Mouse (Mus musculus) Muller cell, postnatal 12 days (primary cell): ENCODE results near the gene Olfr1340.

Experiments used
- DNase-seq: peaks from one replicate; pipeline ENCODE4 v3.0.0-alpha.2; 2015; ENCODE audit errors: inconsistent ontology term

The Olfr1340 gene

DNA sequence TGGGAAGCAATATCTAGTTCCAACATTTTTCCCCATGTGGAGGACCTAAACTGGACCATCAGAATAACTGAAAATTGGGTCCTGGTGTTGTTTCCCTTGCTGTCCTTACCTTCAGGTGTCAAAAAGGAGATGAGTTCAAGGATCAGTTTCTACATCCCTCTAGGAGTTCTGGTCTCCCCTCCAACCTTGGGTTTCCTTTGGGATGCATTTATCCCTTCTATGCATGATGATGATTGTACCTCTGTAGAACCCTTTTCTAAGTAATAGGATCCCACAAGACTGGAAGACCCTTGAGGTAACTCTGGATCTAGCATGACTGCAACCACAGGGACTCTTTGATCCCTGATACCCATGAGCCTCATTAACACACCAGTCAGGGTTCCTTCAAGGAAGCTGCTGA is at the start of gene Olfr1340:
Olfr1340 (plus strand) TSS at position 301 of the 400 bp plus-strand sequence.
- DNase-seq: no peak

DNA sequence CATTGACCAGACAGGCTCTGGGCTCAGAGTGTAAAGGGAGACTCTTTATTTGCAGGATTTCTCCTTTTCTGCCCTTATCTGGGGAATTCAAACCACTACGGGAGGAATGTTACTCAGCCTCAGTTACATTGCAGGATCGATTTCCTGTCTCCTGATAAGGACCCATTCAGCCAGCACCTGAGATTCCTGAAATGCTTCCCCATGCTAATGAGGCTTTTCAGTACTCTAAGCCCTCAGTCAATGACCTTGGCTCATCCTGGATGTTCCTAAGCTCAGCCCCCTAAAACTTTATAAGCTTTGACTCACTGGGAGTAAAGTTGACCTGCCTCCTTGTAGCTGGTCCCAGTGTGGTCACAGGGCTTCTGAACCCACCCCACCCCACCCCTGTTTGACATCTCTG is 32.9 kb upstream of the Olfr1340 start:
- no peak for DNase-seq

DNA sequence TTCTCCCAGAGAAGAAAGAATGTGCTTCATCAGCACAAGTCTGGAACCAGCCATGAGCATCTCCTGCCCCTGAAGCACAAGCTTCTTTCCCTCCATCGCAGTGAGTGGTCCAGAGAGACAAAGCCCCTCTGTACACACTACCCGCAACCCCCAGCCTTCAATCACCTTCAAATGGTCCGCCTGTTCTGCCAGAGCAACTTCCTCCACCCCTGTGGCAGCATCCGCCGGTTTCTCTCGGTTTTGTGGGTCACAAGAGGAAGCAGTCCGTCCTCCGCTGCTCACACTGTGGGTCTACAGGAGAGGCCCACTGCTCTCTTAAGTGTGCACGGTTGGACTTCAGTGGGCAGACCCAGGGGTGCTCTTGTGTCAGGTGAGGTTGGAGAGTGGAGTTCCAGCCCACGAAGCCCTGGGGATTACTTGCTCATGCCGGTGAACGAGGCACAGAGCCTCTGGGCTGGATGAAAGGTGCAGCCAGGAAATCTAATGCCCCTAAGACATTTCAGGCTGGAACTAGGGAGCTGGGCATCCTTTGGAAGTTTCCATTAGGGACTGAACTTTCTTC is 27.4 kb upstream of the Olfr1340 start, which contains the start of gene Olfr1342:
Olfr1342 (minus strand) TSS at position 345 of the 562 bp plus-strand sequence.
- no peak for DNase-seq

DNA sequence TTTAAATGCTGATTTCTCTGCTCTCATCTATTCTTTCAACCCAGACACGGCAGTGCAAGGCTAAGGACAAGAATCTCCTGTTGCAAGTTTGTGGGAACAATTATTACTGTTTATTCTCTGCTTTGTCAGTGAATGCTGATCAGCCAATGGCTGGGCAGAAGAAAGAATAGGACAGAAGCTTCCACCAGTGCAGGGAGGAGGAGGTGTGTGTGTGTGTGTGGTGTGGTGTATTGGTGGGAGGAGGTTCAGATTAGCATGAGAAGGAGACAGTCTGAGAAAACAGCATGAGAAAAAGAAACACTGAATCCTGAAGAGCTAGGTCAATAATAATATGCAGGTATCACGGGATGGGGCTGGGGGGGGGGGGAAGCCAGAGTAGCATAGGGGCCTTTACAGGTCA is 26.1 kb upstream of the Olfr1340 start:
- no peak for DNase-seq

DNA sequence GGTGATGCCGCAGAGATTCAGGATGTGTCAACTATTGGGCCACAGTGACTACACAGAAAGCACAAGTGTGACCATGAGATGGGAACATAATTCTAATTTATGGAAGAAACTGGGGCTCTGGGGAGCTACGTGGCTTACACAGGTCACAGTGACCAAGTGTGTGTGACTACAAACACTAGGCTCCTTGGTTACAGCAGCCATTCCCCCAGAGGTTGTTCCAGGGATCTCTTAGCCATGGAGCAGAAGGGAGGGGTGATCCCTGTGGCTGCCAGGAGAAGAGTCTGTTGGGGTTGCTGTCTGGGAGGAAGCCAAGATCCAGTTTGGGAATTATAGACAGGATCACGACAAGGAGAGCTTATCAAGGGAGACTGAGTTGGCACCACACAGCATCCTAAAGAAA is 16.7 kb upstream of the Olfr1340 start, which contains the start of gene Olfr1341:
Olfr1341 (plus strand) TSS at position 301 of the 400 bp plus-strand sequence.
- no peak for DNase-seq

DNA sequence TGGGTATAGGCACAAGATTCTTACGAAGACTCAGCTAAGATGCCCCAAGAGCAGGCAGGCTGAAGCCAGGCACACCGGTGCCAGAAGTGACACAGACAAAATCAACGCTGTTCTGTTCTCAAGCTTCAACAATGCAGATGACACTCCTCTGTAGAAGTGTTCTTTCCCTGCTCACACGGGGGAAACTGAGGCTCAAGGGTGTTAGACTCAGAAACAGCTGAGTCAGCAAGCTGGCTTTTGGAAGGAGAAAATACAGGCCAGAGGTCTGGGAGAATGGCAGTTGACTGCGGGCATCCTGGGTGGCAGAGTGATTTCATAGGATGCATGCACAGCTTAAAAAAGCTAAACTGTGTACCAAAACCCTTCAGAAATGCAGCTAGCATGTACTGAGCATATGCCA is 11.9 kb upstream of the Olfr1340 start:
- DNase-seq: no peak

DNA sequence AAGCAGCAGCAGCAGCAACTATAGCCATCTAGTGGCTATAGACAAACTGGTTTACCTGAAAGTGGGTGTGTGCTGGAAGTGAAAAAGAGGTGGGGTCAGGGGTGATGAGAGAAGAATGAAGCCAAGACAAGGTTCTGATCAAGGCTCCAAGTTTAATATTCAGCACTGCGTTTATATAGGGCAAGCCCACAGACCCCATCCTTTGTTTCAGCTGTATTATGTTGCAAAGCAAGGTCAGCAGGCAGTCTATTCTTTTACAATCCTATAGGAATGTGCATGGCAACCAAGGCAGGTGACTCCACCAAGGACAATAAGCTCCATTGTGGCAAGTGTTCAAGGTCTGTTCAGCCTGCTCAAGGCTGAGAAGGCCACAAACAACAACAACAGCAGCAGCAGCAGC is 8.3 kb upstream of the Olfr1340 start:
- DNase-seq: no peak

DNA sequence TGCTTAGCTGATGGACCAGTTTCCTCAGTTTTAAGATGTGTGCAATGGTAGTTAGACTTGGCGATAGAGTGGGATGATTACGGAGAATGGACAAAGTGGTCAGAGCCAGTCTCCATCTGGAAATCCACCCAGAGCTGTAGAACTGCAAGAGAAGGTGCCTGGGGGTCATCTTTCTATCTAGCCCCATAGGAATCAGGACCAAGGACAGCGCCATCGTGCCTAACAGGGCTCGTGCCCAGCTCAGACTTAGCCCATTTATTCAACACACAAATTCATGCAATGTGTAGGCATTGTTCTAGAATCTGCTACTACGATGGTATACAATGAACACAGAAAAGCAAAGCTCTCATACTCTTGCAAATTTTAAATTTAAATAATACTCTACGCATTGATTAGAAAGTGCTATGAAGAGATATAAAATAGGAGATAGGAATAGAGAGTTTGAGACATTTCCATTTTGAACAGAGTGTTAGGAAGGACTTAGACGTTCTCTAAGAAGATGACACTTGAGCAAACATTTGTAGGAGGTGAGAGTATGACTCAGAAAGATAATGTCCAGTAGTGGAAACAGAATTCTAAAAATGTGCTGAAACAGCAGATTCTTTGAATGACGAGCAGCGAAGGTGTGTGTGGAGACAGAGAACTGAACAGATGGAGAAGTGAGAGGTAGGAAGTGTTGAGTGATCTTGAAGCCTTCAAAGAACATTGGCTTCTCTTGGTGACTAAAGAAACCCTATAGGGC is 2.0 kb downstream of the Olfr1340 start:
- no peak for DNase-seq

DNA sequence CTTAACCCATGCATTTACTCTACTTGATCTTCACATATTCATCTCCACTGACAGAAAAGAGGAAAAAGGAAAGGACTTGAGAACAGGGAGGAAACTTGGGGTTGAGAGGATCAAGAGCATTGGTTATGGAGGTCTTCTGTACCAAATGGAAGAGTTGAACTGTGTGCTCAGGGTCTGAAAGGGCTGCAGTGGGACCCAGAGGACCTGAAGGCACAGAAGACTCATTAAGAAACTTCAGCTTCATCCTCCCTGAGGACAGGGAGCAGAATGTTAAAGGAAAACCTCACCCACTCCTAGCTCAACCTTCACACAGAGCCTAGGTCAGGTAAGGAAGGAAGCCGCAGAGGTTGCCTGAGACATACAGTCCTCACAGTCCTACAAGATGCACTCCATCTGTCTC is 11.9 kb downstream of the Olfr1340 start, which contains the start of gene Olfr1339:
Olfr1339 (plus strand) TSS at position 301 of the 400 bp plus-strand sequence.
- no peak for DNase-seq

DNA sequence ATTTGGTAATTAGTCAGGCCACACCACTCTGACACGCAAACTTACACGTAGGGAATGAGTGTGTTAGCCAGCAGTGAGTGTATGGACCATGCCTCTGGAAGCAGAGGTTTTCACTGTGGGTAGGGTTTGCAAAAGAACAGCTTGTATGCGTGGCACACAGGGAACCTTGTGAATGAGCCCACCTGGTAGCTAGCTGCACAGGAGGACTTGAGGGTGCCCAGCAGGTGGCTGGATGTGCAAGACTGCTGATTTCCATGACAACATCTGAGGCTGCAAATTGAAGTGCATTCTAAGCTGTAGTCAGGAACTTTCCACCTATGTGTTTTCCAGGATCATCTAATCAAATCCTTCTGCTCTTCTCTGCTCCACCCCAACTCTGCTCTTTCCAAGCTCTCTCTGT is 19.6 kb downstream of the Olfr1340 start:
- DNase-seq: no peak

DNA sequence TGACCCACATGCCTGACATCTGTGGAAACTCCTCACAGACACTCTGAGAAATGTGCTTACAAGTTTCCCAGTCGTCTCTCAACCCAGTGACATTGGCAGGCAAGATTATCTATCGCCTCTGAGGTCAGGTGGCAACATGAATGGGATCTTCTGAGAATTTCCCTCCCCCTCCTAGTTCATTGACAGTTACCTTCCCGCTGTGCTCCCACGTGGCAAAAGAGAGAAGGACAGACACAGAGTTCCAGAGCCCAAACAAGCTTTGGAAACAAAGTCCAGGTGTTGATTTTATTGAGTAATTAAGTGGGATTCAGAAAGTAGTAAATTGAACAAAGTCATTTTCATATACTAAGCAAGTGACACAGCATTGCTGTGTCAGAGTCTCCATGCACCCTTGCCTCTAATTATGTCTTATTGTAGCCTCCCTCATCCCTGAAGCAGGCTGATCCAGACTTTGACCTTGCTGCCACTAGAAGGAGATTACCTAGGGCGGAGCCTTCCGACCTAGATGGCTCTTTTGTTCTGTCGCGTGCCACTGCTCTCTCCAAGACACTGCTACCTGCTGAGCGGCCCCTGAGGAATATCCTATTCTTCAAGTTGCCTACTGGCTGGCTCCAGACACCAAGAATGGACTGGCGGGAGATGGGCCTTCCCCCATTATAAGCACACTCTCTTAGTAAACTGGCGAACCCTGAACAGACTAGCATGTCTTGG is 21.2 kb downstream of the Olfr1340 start:
- no peak for DNase-seq

DNA sequence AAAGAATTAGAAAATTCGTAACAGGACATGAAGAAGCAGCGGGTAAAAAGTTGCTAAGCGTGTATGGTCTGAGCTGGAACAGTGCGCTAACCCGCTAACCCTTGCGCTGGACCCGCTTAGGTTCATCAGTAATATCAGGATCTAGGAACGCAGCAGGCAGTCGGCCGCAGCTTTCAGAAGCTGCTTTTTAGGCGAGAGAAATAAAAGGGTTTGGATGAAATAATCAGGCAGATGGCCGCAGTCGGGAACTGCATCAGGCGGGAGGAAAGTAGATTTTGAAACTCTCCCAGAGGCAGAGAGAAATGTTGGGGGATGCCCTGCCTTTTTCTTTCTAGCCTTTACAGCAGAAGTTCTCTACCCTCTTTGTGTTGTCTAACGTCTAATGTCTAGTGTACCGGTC is 21.9 kb downstream of the Olfr1340 start:
- DNase-seq: no peak

DNA sequence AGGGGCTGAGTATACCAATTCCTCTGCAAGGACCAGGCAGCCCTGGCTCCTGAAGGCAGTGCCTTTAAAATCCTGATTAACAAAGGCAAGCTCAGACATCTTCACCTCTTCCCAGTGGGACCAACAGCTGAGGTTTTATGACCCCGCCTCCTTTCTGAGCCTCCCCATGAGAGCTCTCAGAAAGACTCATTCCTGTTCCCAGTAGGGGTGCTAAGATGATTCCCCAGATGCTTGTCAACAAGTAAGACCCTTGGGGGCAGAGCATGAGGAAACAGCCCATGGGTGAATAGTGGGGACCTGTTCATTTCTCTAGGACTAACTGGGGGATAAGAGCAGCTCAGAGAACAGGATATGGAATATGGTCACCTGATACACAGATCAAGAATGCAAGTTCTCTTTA is 38.7 kb downstream of the Olfr1340 start, which contains the start of gene Olfr1338:
Olfr1338 (minus strand) TSS at position 101 of the 400 bp plus-strand sequence.
- no peak for DNase-seq
